Mouse (Mus musculus): ENCODE data around the gene Mbtps1. TPM values are rescaled to one million over a fixed set of nuclear protein-coding genes. Genes with fewer than 3 reads are reported as not detected.

Gene Mbtps1
- polyA plus RNA-seq, 1 experiment: 40.5 TPM

DNA sequence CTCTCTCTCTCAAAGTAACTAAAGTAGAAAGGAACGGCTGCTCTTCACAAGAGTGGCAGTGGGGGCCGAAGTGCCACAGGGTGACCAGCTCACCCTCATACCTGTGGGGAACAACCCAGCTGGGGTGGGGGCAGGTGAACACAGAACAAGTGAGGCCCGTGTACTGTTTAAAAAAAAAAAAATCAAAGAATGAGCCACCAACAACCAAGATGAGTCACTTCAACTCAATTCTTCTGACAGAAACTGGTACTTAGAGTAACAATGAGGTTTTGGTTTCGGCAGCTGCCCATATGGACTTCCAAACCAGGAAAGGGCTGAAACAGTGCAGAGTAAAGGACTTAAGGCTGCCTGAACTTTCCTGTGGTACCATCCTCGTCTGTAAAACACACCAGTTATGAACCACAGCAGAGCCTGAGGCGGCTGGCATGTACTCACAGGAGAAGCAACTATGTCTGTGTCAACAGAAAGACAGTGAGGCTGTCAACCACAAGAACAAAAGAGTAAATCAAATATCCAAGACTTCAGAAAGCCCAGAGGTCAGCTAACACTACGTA lies 9.9 kb downstream of the Mbtps1 start:
- Histone ChIP-seq H3K27ac (ENCODE audit: insufficient read depth, low read length) (no peak overlapping the region), H3K4me1 (ENCODE audit: control insufficient read depth, insufficient read depth, insufficient read length) (no peaks in the 10 kb centered on the region; the same call in 1 of the 2 replicates), H3K27me3 (ENCODE audit: control insufficient read depth, insufficient read depth, low read length) (no peaks in the 10 kb centered on the region), H3K36me3 (ENCODE audit: control insufficient read depth, insufficient read depth, low read length) (peaks cover 16% of the 10 kb centered on the region), H3K4me3 (ENCODE audit: extremely low read depth, insufficient read depth, insufficient read length) (no peak overlapping the region)
- 73% methylated on average over 7 of the region's 7 CpGs for WGBS
- TF ChIP-seq POLR2A (IDR thresholded peaks at IDR 0.05; ENCODE audit: low read depth, low read length): no peak
- no peak for TF ChIP-seq CTCF (IDR thresholded peaks at IDR 0.05; ENCODE audit: extremely low read depth, insufficient read depth, insufficient read length, insufficient replicate concordance)
- DNase-seq (ENCODE audit: low read depth in 1 of 2, low spot score in 2 of 2): no peak

DNA sequence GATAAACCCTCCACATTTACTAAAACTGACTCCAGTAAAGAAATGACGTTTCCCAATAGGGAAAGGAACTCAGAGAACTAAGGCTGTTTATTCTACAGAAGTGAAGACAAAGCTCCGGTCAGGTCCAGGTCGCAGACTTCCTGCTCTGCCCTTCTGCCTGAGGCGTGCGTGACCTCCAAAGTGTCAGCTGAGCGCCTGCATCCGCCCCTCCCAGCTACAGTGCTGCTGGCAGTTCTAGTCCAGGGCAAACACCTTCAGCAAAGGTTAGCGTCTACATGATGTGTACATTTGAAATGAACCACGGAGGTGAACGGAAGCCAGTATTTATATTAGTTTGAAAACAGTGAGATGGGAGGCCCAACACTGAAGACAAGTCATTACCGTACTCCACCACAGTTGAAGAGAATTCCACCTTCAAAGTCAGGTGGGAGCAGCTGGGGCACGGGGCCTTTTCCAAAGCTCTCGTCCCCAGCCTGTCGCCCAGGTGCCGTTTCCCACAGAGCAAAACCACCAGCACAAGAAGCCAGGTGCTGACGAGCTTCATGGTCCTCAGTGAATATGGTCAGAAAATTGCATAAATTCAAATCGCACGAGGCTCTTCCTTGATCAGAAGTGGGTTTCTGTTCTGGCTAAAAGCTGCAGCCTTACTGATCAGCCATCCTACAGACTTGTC lies 11.4 kb downstream of the Mbtps1 start:
- no peak for DNase-seq (ENCODE audit: low read depth in 1 of 2, low spot score in 2 of 2)
- no peaks in the 10 kb centered on the region for H3K27me3 ChIP-seq (ENCODE audit: control insufficient read depth, insufficient read depth, low read length)
- no peak overlapping the region for H3K4me3 ChIP-seq (ENCODE audit: extremely low read depth, insufficient read depth, insufficient read length)
- TF ChIP-seq POLR2A (IDR thresholded peaks at IDR 0.05; ENCODE audit: low read depth, low read length): no peak
- no peak for TF ChIP-seq CTCF (IDR thresholded peaks at IDR 0.05; ENCODE audit: extremely low read depth, insufficient read depth, insufficient read length, insufficient replicate concordance)
- WGBS: 74% methylated on average over 18 of the region's 18 CpGs
- H3K27ac ChIP-seq (ENCODE audit: insufficient read depth, low read length): no peak overlapping the region
- H3K36me3 ChIP-seq (ENCODE audit: control insufficient read depth, insufficient read depth, low read length): peaks cover 22% of the 10 kb centered on the region
- H3K4me1 ChIP-seq (ENCODE audit: control insufficient read depth, insufficient read depth, insufficient read length): no peaks in the 10 kb centered on the region; the same call in 1 of the 2 replicates

DNA sequence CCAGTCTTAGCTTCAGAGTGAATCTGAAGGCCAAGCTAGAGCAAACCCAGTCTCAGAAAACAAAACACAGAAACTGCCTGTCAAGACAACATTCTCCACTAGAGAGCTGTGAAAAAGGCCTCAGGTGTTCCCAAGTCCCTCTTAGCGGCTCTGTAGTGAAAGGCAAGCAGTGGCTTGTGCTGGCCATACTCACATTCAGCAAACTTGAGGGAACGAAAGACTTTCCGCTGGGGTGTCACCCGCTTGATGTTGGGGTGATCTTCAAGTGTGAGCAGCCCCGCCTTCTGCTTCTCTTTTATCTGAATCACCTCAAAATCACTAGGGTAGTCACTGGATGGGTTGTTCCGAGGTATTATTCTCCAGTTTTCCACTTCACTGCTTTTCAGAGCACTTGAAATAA lies 12.7 kb downstream of the Mbtps1 start:
- no peaks in the 10 kb centered on the region for H3K27me3 ChIP-seq (ENCODE audit: control insufficient read depth, insufficient read depth, low read length)
- no peak for DNase-seq (ENCODE audit: low read depth in 1 of 2, low spot score in 2 of 2)
- H3K36me3 ChIP-seq (ENCODE audit: control insufficient read depth, insufficient read depth, low read length): peaks cover 31% of the 10 kb centered on the region
- no peaks in the 10 kb centered on the region; the same call in 1 of the 2 replicates for H3K4me1 ChIP-seq (ENCODE audit: control insufficient read depth, insufficient read depth, insufficient read length)
- WGBS: 84% methylated on average over 6 of the region's 6 CpGs
- no peak overlapping the region for H3K4me3 ChIP-seq (ENCODE audit: extremely low read depth, insufficient read depth, insufficient read length)
- TF ChIP-seq POLR2A (IDR thresholded peaks at IDR 0.05; ENCODE audit: low read depth, low read length): no peak
- TF ChIP-seq CTCF (IDR thresholded peaks at IDR 0.05; ENCODE audit: extremely low read depth, insufficient read depth, insufficient read length, insufficient replicate concordance): no peak
- H3K27ac ChIP-seq (ENCODE audit: insufficient read depth, low read length): peak overlapping the region; percentile 28; the same call in 1 of the 2 replicates

DNA sequence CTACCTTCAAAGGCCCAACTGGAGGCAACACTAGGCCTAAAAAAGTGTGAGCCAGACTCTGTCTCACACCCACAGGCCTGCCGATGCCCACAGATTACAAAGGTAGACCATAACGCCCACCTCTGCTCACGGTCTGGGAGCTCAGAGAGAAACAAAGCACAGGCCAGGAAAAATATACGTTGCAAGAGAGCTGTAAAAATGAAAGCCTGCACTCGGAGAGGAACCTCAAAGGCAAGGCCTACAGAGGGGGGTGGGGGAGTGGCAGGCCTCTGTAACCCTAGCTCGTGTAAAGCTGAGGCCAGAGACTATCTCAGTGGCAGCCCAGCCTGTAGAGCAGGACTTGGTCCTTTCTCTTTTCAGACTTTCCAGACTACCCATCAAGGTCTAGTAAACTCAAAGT lies 13.4 kb downstream of the Mbtps1 start:
- no peak for DNase-seq (ENCODE audit: low read depth in 1 of 2, low spot score in 2 of 2)
- WGBS: 70% methylated on average over 6 of the region's 6 CpGs
- no peak overlapping the region for H3K4me3 ChIP-seq (ENCODE audit: extremely low read depth, insufficient read depth, insufficient read length)
- H3K4me1 ChIP-seq (ENCODE audit: control insufficient read depth, insufficient read depth, insufficient read length): no peaks in the 10 kb centered on the region
- H3K27ac ChIP-seq (ENCODE audit: insufficient read depth, low read length): 0 out of 2 replicates have a peak overlapping the region, but pooled peaks have one; percentile 28
- H3K36me3 ChIP-seq (ENCODE audit: control insufficient read depth, insufficient read depth, low read length): peaks cover 34% of the 10 kb centered on the region
- no peaks in the 10 kb centered on the region for H3K27me3 ChIP-seq (ENCODE audit: control insufficient read depth, insufficient read depth, low read length)
- TF ChIP-seq CTCF (IDR thresholded peaks at IDR 0.05; ENCODE audit: extremely low read depth, insufficient read depth, insufficient read length, insufficient replicate concordance) (no peak), POLR2A (IDR thresholded peaks at IDR 0.05; ENCODE audit: low read depth, low read length) (no peak)

DNA sequence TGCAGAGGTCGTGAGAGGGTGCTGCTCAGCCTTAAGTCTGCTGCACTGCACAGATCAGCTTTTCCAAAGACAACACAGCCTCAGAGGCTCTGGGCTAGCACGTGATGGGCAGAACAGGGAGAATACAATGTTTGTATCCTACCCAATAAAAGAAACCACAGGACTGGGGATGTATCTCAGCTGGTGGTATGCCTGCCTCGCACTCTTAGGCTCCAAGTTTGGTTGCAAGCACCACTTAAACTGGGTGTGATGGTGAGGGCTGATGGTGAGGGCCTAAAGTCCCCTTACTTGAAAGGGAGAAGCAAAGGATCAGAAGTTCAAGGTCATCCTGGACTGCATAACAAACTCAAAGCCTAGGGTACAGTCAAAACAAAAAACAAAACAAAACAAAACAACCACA lies 13.9 kb downstream of the Mbtps1 start:
- H3K27ac ChIP-seq (ENCODE audit: insufficient read depth, low read length): no peak overlapping the region
- H3K36me3 ChIP-seq (ENCODE audit: control insufficient read depth, insufficient read depth, low read length): peaks cover 38% of the 10 kb centered on the region
- H3K4me3 ChIP-seq (ENCODE audit: extremely low read depth, insufficient read depth, insufficient read length): no peak overlapping the region
- H3K4me1 ChIP-seq (ENCODE audit: control insufficient read depth, insufficient read depth, insufficient read length): no peaks in the 10 kb centered on the region
- H3K27me3 ChIP-seq (ENCODE audit: control insufficient read depth, insufficient read depth, low read length): no peaks in the 10 kb centered on the region
- TF ChIP-seq CTCF (IDR thresholded peaks at IDR 0.05; ENCODE audit: extremely low read depth, insufficient read depth, insufficient read length, insufficient replicate concordance) (no peak), POLR2A (IDR thresholded peaks at IDR 0.05; ENCODE audit: low read depth, low read length) (no peak)
- WGBS: 87% methylated on average over 3 of the region's 3 CpGs
- DNase-seq (ENCODE audit: low read depth in 1 of 2, low spot score in 2 of 2): no peak

DNA sequence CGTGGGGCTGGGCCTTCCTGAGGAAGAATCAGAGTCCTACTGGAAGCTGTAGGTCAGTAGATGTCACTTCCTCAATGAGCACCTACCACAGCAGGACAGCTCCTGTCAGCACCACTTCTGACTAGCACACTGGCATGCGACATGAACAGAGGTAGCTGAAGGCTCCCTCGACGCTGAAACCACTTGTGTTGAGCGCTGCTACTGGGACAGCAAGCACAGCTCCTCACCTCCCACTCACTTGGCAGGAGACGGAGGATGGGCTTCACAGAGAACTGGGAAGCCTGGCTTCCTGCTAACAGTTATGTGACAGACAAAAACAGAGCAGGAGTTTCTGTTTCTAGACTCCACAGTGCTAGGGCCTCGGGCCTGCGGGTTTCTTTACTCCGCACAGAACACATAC lies 26.6 kb downstream of the Mbtps1 start:
- no peak overlapping the region for H3K27ac ChIP-seq (ENCODE audit: insufficient read depth, low read length)
- H3K4me1 ChIP-seq (ENCODE audit: control insufficient read depth, insufficient read depth, insufficient read length): no peaks in the 10 kb centered on the region
- peaks cover 60% of the 10 kb centered on the region for H3K36me3 ChIP-seq (ENCODE audit: control insufficient read depth, insufficient read depth, low read length)
- WGBS: 90% methylated on average over 9 of the region's 9 CpGs
- H3K27me3 ChIP-seq (ENCODE audit: control insufficient read depth, insufficient read depth, low read length): no peaks in the 10 kb centered on the region
- no peak for DNase-seq (ENCODE audit: low read depth in 1 of 2, low spot score in 2 of 2)
- no peak overlapping the region for H3K4me3 ChIP-seq (ENCODE audit: extremely low read depth, insufficient read depth, insufficient read length)
- no peak for TF ChIP-seq POLR2A (IDR thresholded peaks at IDR 0.05; ENCODE audit: low read depth, low read length)
- no peak for TF ChIP-seq CTCF (IDR thresholded peaks at IDR 0.05; ENCODE audit: extremely low read depth, insufficient read depth, insufficient read length, insufficient replicate concordance)

DNA sequence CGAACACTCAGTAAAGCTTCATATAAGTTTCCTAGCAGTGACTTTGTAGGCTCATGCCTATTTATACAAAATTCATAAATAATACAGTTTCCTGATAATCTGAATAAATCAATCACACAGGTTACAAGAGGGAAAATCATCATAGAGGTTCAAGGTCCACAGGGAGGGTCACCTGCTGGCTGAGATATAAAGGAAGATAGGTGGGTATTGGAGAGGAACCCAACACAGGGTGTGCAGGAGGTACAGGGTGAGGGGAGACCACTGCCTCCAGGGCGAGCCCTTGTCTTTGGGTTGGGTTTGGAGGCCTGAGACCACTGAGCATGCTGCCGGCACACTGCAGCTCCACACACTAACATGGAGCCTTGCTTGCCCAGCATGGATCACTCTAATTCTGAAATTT lies 27.1 kb downstream of the Mbtps1 start:
- 91% methylated on average over 3 of the region's 3 CpGs for WGBS
- H3K36me3 ChIP-seq (ENCODE audit: control insufficient read depth, insufficient read depth, low read length): peaks cover 56% of the 10 kb centered on the region
- H3K27ac ChIP-seq (ENCODE audit: insufficient read depth, low read length): no peak overlapping the region
- H3K4me3 ChIP-seq (ENCODE audit: extremely low read depth, insufficient read depth, insufficient read length): no peak overlapping the region
- no peaks in the 10 kb centered on the region for H3K4me1 ChIP-seq (ENCODE audit: control insufficient read depth, insufficient read depth, insufficient read length)
- DNase-seq (ENCODE audit: low read depth in 1 of 2, low spot score in 2 of 2): no peak
- no peak for TF ChIP-seq CTCF (IDR thresholded peaks at IDR 0.05; ENCODE audit: extremely low read depth, insufficient read depth, insufficient read length, insufficient replicate concordance)
- TF ChIP-seq POLR2A (IDR thresholded peaks at IDR 0.05; ENCODE audit: low read depth, low read length): no peak
- H3K27me3 ChIP-seq (ENCODE audit: control insufficient read depth, insufficient read depth, low read length): no peaks in the 10 kb centered on the region
